Mouse (Mus musculus): ENCODE data around the gene Slc36a3.

DNA sequence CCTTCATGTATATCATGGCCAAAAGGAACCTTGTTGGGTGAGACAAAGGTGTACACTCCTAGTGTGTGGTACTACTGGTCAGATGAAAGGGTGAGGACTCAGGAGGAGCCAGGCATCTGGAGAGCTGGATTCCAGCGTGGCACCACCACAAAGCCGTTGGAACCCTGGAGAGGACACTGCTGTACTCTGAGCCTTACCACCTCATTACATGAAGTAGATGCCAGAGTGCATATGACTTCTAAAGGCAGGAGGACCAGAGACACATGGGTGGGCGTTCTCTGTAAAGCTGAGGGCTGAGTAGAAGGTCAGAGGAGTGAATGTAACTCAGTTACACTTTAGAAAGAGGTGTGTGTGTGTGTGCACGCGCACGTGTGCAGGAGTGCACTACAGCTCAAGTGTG, 36.3 kb upstream of the Slc36a3 start:
- TF ChIP-seq CTCF (conservative IDR thresholded peaks at IDR 0.05; ENCODE audit: insufficient read depth, insufficient read length, low read depth, low read length): no peak
- no peak for TF ChIP-seq POLR2A (IDR thresholded peaks at IDR 0.05; ENCODE audit: low read depth, low read length)

All from kidney, adult 2 months (tissue).